Mouse (Mus musculus) neural tube, embryonic 15.5 days (tissue): Measurements from ENCODE around the gene Eng. TPM values are rescaled to one million over a fixed set of nuclear protein-coding genes. Genes with fewer than 3 reads are reported as not detected.

Experiments
- ATAC-seq: fragments of 200-750 bp; cut with Nextera tagmentation; 2 replicates; pipeline ENCODE4 v1.8.0; 2017; ENCODE audit warnings: mild to moderate bottlenecking, moderate TSS enrichment, moderate library complexity; ENCODE audit not compliant: low FRiP score
- H3K27ac ChIP-seq: fragments of 300-500 bp; sonication (generic); replicated peaks from 2 replicates; pipeline ENCODE4 v1.5.1; 2015; ENCODE audit warnings: mild to moderate bottlenecking, inconsistent platforms
- H3K27me3 ChIP-seq: fragments of 300-500 bp; sonication (generic); replicated peaks from 2 replicates; pipeline ENCODE4 v1.6.1; 2015; ENCODE audit warnings: inconsistent platforms
- H3K36me3 ChIP-seq: fragments of 300-500 bp; sonication (generic); 2 replicates; pipeline ENCODE4 v1.6.1; 2015; ENCODE audit warnings: inconsistent platforms
- H3K4me1 ChIP-seq: fragments of 300-500 bp; sonication (generic); 2 replicates; pipeline ENCODE4 v1.6.1; 2015; ENCODE audit warnings: inconsistent platforms
- H3K4me2 ChIP-seq: fragments of 300-500 bp; sonication (generic); 2 replicates; pipeline ENCODE4 v1.6.1; 2015; ENCODE audit warnings: inconsistent platforms, mild to moderate bottlenecking, moderate library complexity
- H3K4me3 ChIP-seq: fragments of 300-500 bp; sonication (generic); replicated peaks from 2 replicates; pipeline ENCODE4 v1.5.1; 2015; ENCODE audit warnings: mild to moderate bottlenecking, inconsistent platforms
- H3K9ac ChIP-seq: fragments of 300-500 bp; sonication (generic); replicated peaks from 2 replicates; pipeline ENCODE4 v1.6.1; 2015; ENCODE audit warnings: mild to moderate bottlenecking, inconsistent platforms
- H3K9me3 ChIP-seq: fragments of 300-500 bp; sonication (generic); replicated peaks from 2 replicates; pipeline ENCODE4 v1.6.1; 2016; ENCODE audit warnings: inconsistent platforms
- WGBS: fragments of 180-500 bp; shearing (Covaris S2); methylation state at CpG from one replicate; pipeline ENCODE4 v1.1.7; 2015; ENCODE audit warnings: mixed read lengths; 5-methylcytosine and 5-hydroxymethylcytosine counted together
- polyA plus RNA-seq: library from polyadenylated mRNA; unstranded; fragments of >200 nt; fragmentation: Nextera tagmentation; extraction: Ambion mirVana; gene quantifications from 2 replicates; pipeline ENCODE4 v1.2.1, GENCODE M21; 2015

Eng gene
- polyA plus RNA-seq, 1 experiment from 2014 or later: 29.6 TPM

DNA sequence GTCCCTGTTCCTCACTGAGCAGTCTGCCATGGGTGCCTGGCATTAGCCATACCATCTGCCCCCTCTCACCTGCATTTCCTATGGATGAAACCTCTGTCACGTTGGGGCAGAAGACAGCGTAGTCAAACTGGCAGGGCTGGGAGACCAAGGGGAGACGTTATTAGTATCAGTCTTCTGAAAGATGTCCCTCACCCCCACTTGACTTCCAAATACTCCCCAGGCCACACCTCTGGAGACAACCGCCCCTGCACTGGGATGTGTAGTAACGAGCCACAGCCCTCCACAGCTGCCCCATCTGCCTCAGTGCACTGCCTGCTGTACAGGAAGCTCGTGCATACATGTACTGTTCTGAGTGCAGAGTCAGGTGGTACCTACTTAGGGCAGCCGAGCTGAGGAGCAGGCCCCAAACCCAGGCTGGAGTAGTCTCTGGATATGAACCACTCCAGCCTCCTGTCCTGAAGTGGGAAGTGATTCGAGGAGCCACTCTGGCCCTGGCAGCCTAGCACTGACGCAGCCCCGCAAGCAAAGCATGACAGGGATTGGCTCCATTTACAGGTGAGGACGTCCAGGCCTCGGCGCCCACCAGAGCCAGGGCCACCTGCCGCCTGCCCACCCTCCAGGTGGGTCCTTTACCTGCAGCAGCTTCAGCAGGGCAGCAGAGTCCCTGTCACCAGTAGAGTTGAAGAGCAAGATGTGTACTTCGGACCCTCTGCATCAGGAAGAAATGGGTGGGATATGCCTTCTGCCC is 38.5 kb downstream of the Eng start:
- no peak for ATAC-seq
- no peaks in the 10 kb centered on the region for H3K9me3 ChIP-seq
- H3K36me3 ChIP-seq: peaks cover 50% of the 10 kb centered on the region
- no peak overlapping the region for H3K4me3 ChIP-seq
- H3K4me2 ChIP-seq: no peak overlapping the region
- no peak overlapping the region for H3K9ac ChIP-seq
- no peaks in the 10 kb centered on the region for H3K27me3 ChIP-seq
- WGBS: 97% methylated on average over 15 of the region's 15 CpGs
- no peak overlapping the region for H3K27ac ChIP-seq
- peaks cover 6% of the 10 kb centered on the region; the same call in 1 of the 2 replicates for H3K4me1 ChIP-seq

GRCm38 (mm10) chr2:32685807-32686206 is 39.4 kb downstream of the Eng start:
- peaks cover 50% of the 10 kb centered on the region for H3K36me3 ChIP-seq
- H3K27ac ChIP-seq: no peak overlapping the region
- H3K4me3 ChIP-seq: no peak overlapping the region
- no peak for ATAC-seq
- H3K27me3 ChIP-seq: no peaks in the 10 kb centered on the region
- 0 out of 2 replicates have a peak, but pooled peaks cover 1% of the 10 kb centered on the region for H3K4me1 ChIP-seq
- H3K9me3 ChIP-seq: no peaks in the 10 kb centered on the region
- H3K4me2 ChIP-seq: no peak overlapping the region
- WGBS: 92% methylated on average over 3 of the region's 3 CpGs
- no peak overlapping the region for H3K9ac ChIP-seq

- Histone ChIP-seq H3K27ac (no peak overlapping the region), H3K9ac (no peak overlapping the region), H3K36me3 (peaks cover 50% of the 10 kb centered on the region), H3K4me3 (no peak overlapping the region), H3K9me3 (no peaks in the 10 kb centered on the region), H3K4me1 (peaks cover 6% of the 10 kb centered on the region; the same call in 1 of the 2 replicates), H3K4me2 (no peak overlapping the region), H3K27me3 (no peaks in the 10 kb centered on the region)
- WGBS: 93% methylated on average over 5 of the region's 6 CpGs
- ATAC-seq: no peak
These were observed 40.2 kb downstream of the Eng start for GRCm38 (mm10) chr2:32686640-32687039.

GRCm38 (mm10) chr2:32687562-32687961 is 41.2 kb downstream of the Eng start:
- H3K9ac ChIP-seq: no peak overlapping the region
- H3K4me2 ChIP-seq: no peak overlapping the region
- 97% methylated on average over 8 of the region's 8 CpGs for WGBS
- H3K4me3 ChIP-seq: no peak overlapping the region
- peaks cover 12% of the 10 kb centered on the region for H3K4me1 ChIP-seq
- no peak for ATAC-seq
- no peaks in the 10 kb centered on the region for H3K9me3 ChIP-seq
- peaks cover 48% of the 10 kb centered on the region for H3K36me3 ChIP-seq
- H3K27ac ChIP-seq: no peak overlapping the region
- no peaks in the 10 kb centered on the region for H3K27me3 ChIP-seq

DNA sequence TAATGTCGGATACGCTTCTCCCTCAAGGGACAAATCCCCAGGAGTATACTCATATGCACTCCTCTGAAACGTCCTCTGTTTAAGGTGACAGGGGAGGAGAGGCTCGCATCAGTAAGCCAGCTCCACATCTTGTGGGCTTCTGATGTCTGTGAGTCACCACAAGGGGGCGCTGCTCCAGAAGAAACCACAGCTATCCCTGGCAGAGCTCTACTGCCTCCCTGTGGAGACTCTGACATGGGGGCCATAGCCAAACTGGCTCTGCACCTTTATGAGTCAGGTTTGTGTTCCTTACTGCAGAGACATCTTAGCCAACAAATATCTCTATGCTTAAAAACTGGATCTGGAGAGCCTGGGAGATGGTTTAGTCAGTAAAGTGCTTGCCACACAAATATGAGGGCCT is 43.0 kb downstream of the Eng start:
- no peak overlapping the region for H3K4me3 ChIP-seq
- no peaks in the 10 kb centered on the region for H3K27me3 ChIP-seq
- no peak for ATAC-seq
- H3K9me3 ChIP-seq: no peaks in the 10 kb centered on the region
- 21% methylated on average over 5 of the region's 5 CpGs for WGBS
- H3K27ac ChIP-seq: no peak overlapping the region
- H3K9ac ChIP-seq: no peak overlapping the region
- H3K4me2 ChIP-seq: no peak overlapping the region
- H3K4me1 ChIP-seq: peaks cover 26% of the 10 kb centered on the region
- peaks cover 29% of the 10 kb centered on the region for H3K36me3 ChIP-seq

DNA sequence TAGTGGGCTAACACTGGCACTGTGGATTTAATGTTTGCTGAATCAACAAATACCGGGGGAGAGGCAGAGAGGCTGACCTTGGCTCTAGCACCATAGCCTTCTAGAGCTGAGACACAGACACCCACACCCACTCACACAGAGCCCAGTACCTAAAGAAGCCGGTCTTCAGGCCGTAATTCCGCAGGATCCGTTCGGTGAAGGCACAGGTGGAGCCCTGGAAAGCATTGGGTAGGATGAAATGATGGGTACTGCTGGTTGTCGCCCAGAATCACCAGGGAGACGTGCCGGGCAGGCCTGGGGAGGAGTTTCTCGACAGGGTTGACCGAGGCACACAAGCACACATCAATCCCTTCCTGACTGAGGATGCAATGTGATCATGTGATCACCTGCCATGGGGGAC is 44.6 kb downstream of the Eng start:
- H3K9ac ChIP-seq: no peak overlapping the region
- no peak overlapping the region for H3K27ac ChIP-seq
- ATAC-seq: no peak

GRCm38 (mm10) chr2:32692496-32692895 is 46.1 kb downstream of the Eng start:
- peak overlapping the region; percentile 85 for H3K4me2 ChIP-seq
- H3K9ac ChIP-seq: no peak overlapping the region
- no peak overlapping the region for H3K27ac ChIP-seq
- H3K4me1 ChIP-seq: peaks cover 29% of the 10 kb centered on the region
- no peak for ATAC-seq
- no peaks in the 10 kb centered on the region for H3K9me3 ChIP-seq
- H3K36me3 ChIP-seq: peaks cover 3% of the 10 kb centered on the region
- no peaks in the 10 kb centered on the region for H3K27me3 ChIP-seq
- WGBS: 92% methylated on average over 14 of the region's 14 CpGs
- H3K4me3 ChIP-seq: peak overlapping the region; percentile 88; the same call in 1 of the 2 replicates

More for the DNA sequence above, 44.6 kb downstream of the Eng start:
- no peaks in the 10 kb centered on the region for H3K9me3 ChIP-seq
- H3K4me1 ChIP-seq: peaks cover 29% of the 10 kb centered on the region
- H3K27me3 ChIP-seq: no peaks in the 10 kb centered on the region
- WGBS: 83% methylated on average over 11 of the region's 11 CpGs
- no peak overlapping the region for H3K4me3 ChIP-seq
- no peak overlapping the region for H3K4me2 ChIP-seq
- H3K36me3 ChIP-seq: peaks cover 17% of the 10 kb centered on the region

- Histone ChIP-seq H3K4me3 (peak overlapping the region; percentile 88), H3K9ac (peak overlapping the region; percentile 91), H3K27me3 (no peaks in the 10 kb centered on the region), H3K4me1 (peaks cover 29% of the 10 kb centered on the region), H3K9me3 (no peaks in the 10 kb centered on the region), H3K4me2 (peak overlapping the region; percentile 85), H3K27ac (peak overlapping the region; percentile 89), H3K36me3 (no peaks in the 10 kb centered on the region)
- ATAC-seq: no peak
- 15% methylated on average over 7 of the region's 7 CpGs for WGBS
These were observed 46.9 kb downstream of the Eng start for GRCm38 (mm10) chr2:32693282-32693681.

DNA sequence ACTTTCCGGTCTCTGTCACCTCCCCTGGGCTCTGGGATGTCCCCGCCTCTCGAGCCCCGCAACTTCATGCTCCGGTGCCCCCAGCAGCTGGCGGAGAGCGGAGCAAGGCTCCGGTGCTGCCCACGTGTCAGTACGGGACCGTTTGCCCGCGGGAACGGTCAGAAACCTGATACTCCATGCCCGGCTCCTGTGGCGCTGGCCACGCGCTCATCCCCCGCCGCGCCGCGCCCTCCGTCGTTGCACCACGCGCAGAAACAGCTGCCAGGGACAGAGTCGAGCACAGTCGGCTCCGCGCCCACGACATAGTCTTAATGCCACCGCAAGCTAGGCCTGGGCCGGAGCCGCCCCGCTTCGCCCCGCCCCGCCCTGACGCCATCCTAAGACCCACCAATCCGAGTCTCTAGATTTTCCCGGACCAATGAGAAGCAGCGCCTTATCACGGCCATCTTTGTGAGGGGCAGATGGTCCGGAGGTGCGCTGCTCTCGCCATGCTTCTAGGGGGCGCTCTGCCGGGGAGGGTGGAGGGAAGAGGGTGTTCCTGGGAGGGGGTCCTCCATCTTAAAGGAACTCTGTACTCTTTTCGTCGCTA is 47.5 kb downstream of the Eng start:
- H3K4me3 ChIP-seq: peak overlapping the region; percentile 88
- peaks cover 29% of the 10 kb centered on the region for H3K4me1 ChIP-seq
- ATAC-seq: peak; percentile 98
- H3K36me3 ChIP-seq: no peaks in the 10 kb centered on the region
- WGBS: under 1% methylated on average over 51 of the region's 51 CpGs
- no peaks in the 10 kb centered on the region for H3K27me3 ChIP-seq
- peak overlapping the region; percentile 91 for H3K9ac ChIP-seq
- H3K27ac ChIP-seq: peak overlapping the region; percentile 89
- peak overlapping the region; percentile 85 for H3K4me2 ChIP-seq
- no peaks in the 10 kb centered on the region for H3K9me3 ChIP-seq

DNA sequence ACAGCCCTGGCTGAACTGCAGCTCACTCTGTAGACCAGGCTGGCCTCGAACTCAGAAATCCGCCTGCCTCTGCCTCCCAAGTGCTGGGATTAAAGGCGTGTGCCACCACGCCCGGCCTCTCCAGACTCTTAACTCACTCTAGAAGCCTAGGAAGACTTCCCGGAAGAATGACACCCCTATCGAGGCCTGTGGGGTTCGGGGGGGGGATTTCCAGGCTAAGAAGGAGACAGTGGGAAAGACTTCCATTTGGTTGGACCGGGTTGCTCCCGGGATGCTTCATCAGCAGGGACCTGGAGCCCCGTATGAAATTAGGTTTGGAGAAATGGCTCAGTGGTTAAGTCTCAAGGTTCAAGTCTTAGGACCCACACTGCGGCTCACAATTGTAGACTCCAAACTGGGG is 48.3 kb downstream of the Eng start:
- H3K36me3 ChIP-seq: no peaks in the 10 kb centered on the region
- no peaks in the 10 kb centered on the region for H3K9me3 ChIP-seq
- peak overlapping the region; percentile 88 for H3K4me3 ChIP-seq
- peak overlapping the region; percentile 46 for H3K9ac ChIP-seq
- WGBS: 89% methylated on average over 12 of the region's 12 CpGs
- H3K4me1 ChIP-seq: peaks cover 29% of the 10 kb centered on the region
- peak overlapping the region; percentile 85 for H3K4me2 ChIP-seq
- H3K27me3 ChIP-seq: no peaks in the 10 kb centered on the region
- ATAC-seq: no peak
- H3K27ac ChIP-seq: peak overlapping the region; percentile 89

DNA sequence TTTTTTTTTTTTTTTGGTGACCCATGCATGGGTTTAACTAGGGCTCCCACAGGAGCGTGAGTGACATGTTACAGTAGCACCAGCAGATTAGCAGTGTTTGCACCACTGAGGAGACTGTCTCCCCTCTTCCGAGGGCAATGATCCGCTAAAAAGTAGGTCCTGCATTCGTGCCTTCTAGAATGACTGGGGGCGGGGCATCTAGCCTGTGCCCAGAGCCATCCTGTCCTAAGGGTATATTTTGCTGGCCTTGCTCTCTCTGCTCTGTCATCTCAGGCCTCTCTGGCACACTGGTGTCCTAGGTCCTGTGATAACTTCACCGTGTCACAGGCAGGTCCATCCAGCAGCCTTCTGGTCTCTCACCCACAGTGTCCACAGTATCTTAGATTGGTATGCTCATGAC is 53.3 kb downstream of the Eng start:
- no peak overlapping the region for H3K4me2 ChIP-seq
- H3K4me3 ChIP-seq: no peak overlapping the region
- no peaks in the 10 kb centered on the region for H3K27me3 ChIP-seq
- no peak for ATAC-seq
- peaks cover 17% of the 10 kb centered on the region for H3K36me3 ChIP-seq
- WGBS: 88% methylated on average over 6 of the region's 6 CpGs
- no peak overlapping the region for H3K9ac ChIP-seq
- H3K4me1 ChIP-seq: peaks cover under 1% of the 10 kb centered on the region; the same call in 1 of the 2 replicates
- H3K27ac ChIP-seq: no peak overlapping the region
- no peaks in the 10 kb centered on the region for H3K9me3 ChIP-seq
